Mouse (Mus musculus): ENCODE results near the gene Usp33.

DNA sequence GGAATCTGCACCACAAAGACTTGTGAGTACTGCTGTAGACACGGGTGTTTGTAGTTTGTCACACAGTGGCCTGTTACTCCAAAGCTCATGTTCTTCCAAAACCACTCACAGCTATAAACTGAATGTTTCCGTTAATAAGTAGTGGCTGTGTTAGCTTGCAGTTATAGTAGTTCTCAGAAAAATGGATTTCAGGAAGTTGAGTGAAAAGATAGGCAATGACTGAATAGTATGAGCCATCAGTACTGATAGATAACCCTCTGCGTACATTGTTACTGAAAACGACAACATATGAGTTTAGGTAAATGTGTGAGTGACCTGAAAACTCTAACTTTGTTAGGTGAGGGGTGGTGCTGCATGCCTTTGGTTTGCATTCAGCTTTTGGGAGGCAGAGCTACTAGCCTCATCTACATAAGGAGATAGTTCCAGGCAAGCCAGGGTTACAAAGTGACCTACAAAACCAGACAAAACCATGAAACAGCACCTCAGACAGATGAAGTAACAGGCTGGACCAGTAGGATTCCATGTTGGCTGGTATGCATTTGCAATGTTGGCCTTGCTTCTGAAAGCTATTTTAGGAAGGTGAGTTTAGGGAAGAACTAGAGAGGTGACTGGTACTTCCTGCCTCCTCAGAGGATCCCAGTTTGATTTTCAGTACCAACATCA, 59.8 kb downstream of the Usp33 start:
- TF ChIP-seq CTCF (IDR thresholded peaks at IDR 0.05; ENCODE audit: low read depth) = no peak
- no peak for TF ChIP-seq EP300 (IDR thresholded peaks at IDR 0.05; ENCODE audit: low read depth)

All from liver, postnatal 0 days (tissue).